Mouse (Mus musculus): Measurements from ENCODE around the gene Col16a1.

Col16a1 gene

GRCm38 (mm10) chr4:130084331-130084945, 36.8 kb downstream of the Col16a1 start:
- no peak for DNase-seq (ENCODE audit: low read depth, low spot score)

- no peak for DNase-seq (ENCODE audit: low read depth, low spot score)
Measured at GRCm38 (mm10) chr4:130085246-130085820, 37.7 kb downstream of the Col16a1 start.

GRCm38 (mm10) chr4:130087293-130087692, 39.7 kb downstream of the Col16a1 start:
- peak; percentile 89 for DNase-seq (ENCODE audit: low read depth, low spot score)

- no peak for DNase-seq (ENCODE audit: low read depth, low spot score)
Measured at GRCm38 (mm10) chr4:130095137-130095536, 47.5 kb downstream of the Col16a1 start.

- no peak for DNase-seq (ENCODE audit: low read depth, low spot score)
Measured at GRCm38 (mm10) chr4:130101183-130101582, 53.5 kb downstream of the Col16a1 start.

GRCm38 (mm10) chr4:130102111-130102651, 54.5 kb downstream of the Col16a1 start, which contains the start of gene Pef1:
Gene Pef1, plus strand, starts transcription at chr4:130102558.
- DNase-seq (ENCODE audit: low read depth, low spot score), result no peak

GRCm38 (mm10) chr4:130103632-130104031, 56.0 kb downstream of the Col16a1 start:
- peak; percentile 40 for DNase-seq (ENCODE audit: low read depth, low spot score)

- DNase-seq (ENCODE audit: low read depth, low spot score), result no peak
Measured at GRCm38 (mm10) chr4:130104584-130104983, 56.9 kb downstream of the Col16a1 start.

GRCm38 (mm10) chr4:130107065-130107443, 59.4 kb downstream of the Col16a1 start:
- DNase-seq (ENCODE audit: low read depth, low spot score), result no peak

GRCm38 (mm10) chr4:130107444-130108131, 59.9 kb downstream of the Col16a1 start:
- DNase-seq (ENCODE audit: low read depth, low spot score), result peak; percentile 99

- DNase-seq (ENCODE audit: low read depth, low spot score), result no peak
Measured at GRCm38 (mm10) chr4:130108929-130109328, 61.3 kb downstream of the Col16a1 start.

GRCm38 (mm10) chr4:130109666-130110065, 62.0 kb downstream of the Col16a1 start:
- no peak for DNase-seq (ENCODE audit: low read depth, low spot score)

- no peak for DNase-seq (ENCODE audit: low read depth, low spot score)
Measured at GRCm38 (mm10) chr4:130110091-130110490, 62.5 kb downstream of the Col16a1 start.

- no peak for DNase-seq (ENCODE audit: low read depth, low spot score)
Measured at GRCm38 (mm10) chr4:130112299-130112698, 64.7 kb downstream of the Col16a1 start.

- no peak for DNase-seq (ENCODE audit: low read depth, low spot score)
Measured at GRCm38 (mm10) chr4:130112732-130113131, 65.1 kb downstream of the Col16a1 start.

GRCm38 (mm10) chr4:130120752-130121151, 73.1 kb downstream of the Col16a1 start:
- DNase-seq (ENCODE audit: low read depth, low spot score), result no peak

- DNase-seq (ENCODE audit: low read depth, low spot score), result no peak
Measured at GRCm38 (mm10) chr4:130121560-130121959, 73.9 kb downstream of the Col16a1 start.

GRCm38 (mm10) chr4:130123020-130123419, 75.4 kb downstream of the Col16a1 start:
- no peak for DNase-seq (ENCODE audit: low read depth, low spot score)

GRCm38 (mm10) chr4:130124110-130124509, 76.5 kb downstream of the Col16a1 start:
- no peak for DNase-seq (ENCODE audit: low read depth, low spot score)

- no peak for DNase-seq (ENCODE audit: low read depth, low spot score)
Measured at GRCm38 (mm10) chr4:130125164-130125563, 77.5 kb downstream of the Col16a1 start.

- no peak for DNase-seq (ENCODE audit: low read depth, low spot score)
Measured at GRCm38 (mm10) chr4:130125935-130126334, 78.3 kb downstream of the Col16a1 start.

- DNase-seq (ENCODE audit: low read depth, low spot score), result no peak
Measured at GRCm38 (mm10) chr4:130128907-130129306, 81.3 kb downstream of the Col16a1 start.

GRCm38 (mm10) chr4:130130082-130130481, 82.4 kb downstream of the Col16a1 start:
- no peak for DNase-seq (ENCODE audit: low read depth, low spot score)

Measured in CD4-positive, CD25-positive, alpha-beta regulatory T cell, adult 2 months (primary cell).